Mouse (Mus musculus) telencephalon, adult 2 months (tissue): ENCODE results near the gene Lgmn.
A peak's percentile ranks its signal among the peaks of the same experiment; 100 is the strongest.

Experiments
- DNase-seq: peaks from one replicate; pipeline ENCODE4 v3.0.0-alpha.2; 2011; ENCODE audit warnings: low read depth, low spot score

Gene Lgmn

DNA sequence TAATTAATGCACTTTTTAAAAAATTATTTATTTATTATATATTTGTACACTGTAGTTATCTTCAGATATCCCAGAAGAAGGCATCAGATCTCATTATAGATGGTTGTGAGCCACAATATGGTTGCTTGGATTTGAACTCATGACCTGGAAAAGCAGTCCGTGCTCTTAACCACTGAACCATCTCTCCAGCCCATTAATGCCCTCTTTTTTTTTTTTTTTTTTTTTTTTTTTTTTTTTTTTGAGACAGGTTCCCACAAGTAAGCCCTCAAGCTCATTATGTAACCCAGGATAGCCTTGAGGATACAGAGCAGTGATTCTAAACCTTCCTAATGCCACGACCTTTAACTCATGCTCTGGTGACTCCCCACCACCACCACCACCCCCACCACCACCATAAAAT lies 48.5 kb downstream of the Lgmn start:
- DNase-seq, result no peak

DNA sequence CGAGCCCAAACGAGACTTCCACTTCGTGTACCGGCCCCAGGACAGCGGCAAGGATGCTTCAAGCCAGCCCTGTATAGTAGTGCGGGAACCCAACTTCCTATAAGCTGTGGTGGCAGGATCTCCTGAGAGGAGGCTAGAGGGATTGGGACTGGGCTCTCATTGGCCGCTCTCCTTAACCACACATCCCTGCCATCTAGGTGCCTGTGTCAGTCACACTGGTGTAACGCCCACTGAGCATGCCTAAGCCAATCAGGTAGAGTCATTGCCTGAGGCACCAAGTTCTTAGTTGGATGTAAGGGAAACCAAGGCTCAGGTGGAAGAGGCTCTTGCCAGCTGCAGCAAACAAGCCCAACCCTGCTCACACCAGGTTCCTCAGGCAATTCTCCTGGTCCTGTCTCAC lies 49.6 kb downstream of the Lgmn start:
- no peak for DNase-seq

DNA sequence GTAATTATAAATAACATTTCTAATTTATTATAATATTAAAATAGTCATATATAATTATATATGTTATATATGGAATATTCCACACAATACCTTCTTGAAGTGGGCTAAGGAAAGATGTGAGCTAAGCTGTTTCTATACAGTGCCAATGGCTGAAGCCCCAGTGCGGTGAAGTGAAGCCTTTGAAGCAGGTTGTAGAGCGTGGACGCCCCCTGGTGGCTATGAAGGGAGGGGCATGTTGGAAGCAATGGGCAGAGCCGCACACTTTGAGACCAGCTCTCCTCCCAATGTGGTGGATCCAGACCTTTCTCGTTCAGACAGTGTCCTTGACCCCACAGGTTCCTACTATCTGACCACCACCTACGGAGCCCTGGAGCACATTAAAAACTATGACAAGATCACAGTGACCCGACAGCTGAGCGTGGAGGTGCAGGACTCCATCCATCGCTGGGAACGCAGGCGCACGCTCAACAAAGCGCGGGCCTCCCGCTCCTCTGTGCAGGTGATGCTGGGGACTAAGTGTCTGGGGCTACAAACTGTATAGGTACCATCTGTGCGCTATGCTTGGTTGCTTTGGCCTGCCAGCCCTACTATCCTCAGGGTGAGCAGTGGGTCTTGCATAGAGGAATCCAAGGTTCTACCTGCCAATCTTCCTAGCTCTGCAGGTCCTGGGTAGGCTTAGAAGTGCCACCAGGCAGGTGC lies 52.2 kb downstream of the Lgmn start:
- DNase-seq, result peak; percentile 49

DNA sequence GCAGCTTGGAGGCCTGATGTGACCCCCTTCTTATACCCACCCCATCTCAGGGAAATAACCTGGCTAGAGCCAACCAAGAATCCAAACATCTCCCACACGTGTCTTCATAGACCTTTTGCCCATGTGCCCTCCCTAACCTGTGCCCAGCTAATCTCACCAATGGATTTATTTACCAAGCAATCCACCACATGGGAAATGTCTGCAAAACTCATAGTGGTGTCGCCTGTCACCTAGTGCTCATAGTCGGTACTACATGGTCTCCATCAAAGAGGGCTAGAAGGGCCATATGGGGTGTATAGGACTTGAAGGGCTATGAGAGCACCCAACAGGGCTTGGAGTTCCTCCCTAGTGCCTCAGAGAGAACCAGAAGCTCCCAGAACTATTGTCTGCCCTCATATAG lies 54.8 kb downstream of the Lgmn start:
- DNase-seq, result no peak

DNA sequence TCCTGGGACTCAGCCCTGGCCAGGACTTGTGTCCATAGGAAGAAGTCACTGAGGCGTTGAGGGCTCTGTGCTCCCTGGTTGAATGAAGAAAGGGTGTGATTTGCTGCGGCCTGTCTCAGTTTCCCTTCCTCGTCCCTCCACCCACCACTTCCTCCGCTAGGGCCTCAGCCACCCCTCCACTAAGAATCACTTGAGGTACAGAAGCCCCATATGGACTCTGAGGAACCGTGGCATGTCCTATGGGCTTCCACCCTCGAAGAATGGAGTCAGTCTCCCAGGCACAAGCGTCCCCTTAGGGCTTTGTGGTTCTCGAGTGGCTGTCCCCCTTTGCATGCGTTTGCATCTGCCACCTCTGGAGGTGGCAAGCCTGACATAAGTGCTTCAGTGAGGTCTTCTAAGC lies 56.3 kb downstream of the Lgmn start:
- DNase-seq, result no peak

DNA sequence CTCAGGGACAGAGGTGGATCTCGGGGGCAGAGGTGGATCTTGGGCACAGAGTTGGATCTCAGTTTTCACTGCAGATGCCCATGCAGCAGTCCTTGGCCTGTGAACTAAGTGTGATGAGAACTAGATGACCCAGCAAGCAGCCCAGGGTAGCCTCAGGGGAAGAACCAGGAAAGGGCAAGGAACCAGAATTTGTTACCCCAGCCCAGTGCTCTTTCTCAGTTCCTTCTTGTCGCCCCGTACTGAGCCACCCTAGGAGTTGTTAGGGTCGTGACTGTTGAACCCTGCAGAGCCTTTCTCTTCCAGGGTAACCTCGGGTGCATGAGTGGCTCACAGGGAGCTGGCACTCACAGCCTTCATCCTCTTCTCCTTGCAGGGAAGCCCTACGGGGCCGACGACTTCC lies 57.4 kb downstream of the Lgmn start:
- DNase-seq, result no peak

DNA sequence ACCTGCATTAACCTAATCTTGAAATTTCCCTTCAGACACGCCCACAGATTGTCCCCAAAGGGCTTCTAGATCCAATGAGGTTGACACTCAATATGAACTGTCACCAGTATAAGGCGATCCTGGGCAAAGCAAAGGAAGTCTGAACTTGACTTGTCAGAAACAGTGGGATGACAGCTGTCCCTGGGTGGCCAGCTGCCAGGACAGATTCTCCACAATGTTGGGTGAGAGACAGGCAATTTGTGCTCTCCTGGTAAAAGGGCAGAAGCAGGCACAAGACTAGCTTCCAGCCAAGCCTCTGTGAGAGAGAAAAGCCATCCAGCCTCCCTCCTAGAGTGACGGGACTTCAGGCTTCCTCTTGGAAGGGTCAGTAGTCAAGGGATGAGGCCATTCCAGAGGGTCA lies 67.3 kb downstream of the Lgmn start:
- no peak for DNase-seq

DNA sequence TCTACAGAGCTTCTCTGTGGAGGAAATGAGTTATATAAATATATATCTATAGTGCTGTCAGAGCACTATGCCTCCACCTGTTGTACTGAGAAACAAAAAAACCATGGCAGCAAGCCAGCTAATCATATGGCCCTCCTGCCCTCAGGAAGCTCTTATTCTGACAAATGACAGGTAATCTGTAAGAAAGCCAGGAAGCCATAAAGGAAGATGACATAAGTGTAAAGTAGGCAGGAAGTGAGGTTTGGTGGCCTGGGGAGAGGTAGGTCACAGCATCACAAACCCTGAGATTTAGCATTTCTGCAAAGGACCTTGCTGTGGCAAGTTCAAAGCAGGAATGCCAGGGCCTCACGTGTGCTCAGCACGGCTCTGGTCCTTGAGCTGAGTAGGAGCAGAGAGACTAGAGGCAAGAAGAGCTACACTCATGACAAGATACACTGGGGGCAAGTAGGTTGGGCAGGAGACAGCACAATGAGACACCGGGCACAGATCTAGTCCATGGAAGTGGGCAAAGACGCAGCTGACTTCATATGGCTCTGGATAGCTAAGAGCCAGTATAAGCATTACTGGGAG lies 68.6 kb downstream of the Lgmn start:
- no peak for DNase-seq

DNA sequence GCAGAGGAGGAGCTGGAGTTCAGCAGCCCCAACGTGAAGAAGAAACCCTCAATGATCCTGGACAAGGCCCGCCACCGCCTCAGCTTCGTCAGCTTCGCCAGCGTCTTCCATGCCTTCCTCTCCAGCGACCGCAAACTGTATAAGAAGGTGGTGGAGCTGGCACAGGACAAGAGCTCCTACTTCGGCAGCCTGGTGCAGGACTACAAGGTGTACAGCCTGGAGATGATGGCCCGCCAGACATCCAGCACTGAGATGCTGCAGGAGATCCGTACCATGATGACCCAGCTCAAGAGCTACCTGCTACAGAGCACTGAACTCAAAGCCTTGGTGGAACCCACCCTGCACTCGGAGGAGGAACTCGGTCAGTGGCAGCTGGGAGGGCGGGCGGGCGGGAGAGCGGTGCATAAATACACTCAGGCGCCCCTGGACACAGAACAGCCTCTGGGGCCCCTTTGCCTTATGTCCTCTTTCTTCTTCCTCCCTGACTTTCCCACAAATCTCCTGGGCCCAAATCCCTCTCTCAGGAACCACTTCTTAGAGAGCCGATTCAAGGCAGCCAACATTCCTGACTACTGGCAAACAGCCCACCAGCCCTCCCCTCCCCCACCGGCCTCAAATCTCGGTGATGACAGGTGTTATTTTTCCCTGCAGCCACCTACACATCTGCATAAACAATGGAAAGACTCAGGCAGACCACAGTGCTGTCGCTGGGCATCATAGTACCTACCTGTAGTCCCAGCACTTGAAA lies 70.0 kb downstream of the Lgmn start:
- DNase-seq, result no peak

DNA sequence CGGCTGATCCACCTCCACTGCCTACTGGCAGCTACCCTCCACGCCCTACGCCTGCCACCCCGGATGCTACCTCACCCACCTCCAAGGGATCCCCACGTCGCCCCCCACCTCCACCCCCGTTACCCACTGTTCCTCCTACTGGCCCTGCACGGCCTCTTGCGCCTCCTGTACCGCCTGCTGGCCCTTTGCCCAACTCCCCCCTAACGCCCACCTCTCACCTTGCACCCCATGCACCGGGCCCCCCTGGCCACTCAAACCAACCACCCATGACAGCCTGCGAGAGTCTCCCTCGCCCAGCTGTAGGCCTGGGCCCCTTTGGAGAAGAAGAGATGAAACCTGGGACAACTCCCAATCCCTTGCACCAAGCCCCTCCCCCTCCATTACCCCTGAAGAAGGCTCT lies 71.1 kb downstream of the Lgmn start:
- DNase-seq, result no peak

DNA sequence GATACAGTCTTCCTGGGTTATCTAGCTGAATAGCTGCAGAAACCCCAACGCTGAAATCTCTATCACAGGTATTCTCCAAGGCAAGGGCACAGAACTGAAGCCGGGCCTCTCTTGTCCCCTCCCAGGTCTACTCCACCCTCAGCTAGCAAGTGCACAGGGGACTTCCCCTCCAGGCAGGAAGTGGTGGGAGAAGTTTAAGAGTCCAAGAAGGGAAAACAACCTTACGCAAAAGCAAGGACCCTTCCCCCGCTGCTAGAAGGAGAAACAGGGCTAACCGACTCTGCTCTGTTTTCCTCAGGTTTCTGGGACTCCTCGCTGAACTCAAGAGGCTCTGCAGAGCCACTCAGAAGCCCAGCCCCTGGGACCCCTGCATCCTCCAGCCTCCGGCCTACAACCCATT lies 71.5 kb downstream of the Lgmn start:
- no peak for DNase-seq

DNA sequence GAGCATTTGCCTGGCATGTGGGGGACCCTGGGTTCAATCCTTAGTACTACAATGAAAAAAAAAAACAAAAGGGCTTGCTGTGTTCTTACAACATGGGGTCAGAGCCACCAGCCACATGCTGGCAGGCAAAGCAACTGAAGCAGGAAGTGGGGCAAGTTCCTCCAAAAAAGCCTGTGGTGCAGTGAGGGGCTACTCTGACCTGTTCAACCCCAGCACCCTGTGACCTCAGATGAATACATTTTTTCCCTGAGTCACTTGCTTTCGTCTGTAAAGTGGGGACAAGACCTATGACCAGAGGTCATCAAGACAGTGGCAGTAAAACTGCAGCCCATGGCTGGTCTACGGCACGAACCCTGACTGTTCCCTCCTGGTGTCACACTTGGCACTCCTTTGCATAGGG lies 72.5 kb downstream of the Lgmn start:
- no peak for DNase-seq

DNA sequence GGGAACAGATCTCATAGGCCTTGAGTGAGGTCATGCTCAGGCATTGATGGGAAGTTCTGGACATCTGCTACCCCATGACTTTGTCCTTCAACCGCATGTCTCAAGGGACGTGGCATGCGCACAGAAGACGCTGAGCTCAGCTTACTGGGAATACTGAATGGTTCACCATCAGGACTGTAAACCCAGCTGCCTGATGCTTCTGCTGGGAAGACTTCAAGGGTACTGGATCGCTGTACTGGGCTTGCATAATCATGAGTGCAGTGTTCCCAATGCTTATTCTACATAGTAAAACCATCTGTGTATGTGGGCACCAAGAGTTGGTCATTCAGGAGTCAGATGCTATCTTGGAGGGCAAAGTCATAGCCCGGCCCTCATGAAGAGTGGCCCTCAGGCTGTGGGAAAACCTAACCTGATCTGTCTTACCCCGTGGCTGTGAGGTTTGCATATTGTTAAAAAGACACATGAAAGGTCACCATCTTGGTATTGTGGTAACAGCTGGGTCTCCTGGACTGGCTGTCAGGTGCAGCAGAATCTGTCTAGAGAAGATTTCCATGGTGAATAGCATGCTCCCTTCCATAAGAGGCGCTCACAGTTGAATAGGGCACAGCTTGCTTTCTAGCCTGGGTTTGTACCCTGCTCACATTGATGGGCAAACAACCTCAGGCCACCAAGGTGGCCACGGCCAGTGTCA lies 73.3 kb downstream of the Lgmn start:
- no peak for DNase-seq

DNA sequence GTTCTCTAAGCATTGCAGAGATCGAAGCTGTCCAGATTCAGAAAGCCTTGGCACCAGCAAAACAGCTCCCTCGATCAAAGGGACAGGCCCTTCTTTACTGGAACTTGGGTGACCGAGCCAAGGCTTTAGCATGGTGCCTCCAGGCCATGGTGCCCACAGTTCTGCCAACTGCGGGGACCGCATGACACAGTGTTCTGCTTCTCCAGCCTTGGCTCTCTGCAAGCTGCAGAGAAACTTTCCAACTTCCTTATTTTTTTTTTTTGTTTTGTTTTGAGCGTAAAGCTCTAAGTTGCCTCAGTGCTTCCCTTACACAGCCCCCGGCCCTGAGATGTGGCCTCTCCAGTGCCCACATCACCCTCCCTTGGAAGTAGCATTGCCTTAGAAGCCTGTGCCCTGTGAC lies 74.6 kb downstream of the Lgmn start:
- DNase-seq, result no peak

DNA sequence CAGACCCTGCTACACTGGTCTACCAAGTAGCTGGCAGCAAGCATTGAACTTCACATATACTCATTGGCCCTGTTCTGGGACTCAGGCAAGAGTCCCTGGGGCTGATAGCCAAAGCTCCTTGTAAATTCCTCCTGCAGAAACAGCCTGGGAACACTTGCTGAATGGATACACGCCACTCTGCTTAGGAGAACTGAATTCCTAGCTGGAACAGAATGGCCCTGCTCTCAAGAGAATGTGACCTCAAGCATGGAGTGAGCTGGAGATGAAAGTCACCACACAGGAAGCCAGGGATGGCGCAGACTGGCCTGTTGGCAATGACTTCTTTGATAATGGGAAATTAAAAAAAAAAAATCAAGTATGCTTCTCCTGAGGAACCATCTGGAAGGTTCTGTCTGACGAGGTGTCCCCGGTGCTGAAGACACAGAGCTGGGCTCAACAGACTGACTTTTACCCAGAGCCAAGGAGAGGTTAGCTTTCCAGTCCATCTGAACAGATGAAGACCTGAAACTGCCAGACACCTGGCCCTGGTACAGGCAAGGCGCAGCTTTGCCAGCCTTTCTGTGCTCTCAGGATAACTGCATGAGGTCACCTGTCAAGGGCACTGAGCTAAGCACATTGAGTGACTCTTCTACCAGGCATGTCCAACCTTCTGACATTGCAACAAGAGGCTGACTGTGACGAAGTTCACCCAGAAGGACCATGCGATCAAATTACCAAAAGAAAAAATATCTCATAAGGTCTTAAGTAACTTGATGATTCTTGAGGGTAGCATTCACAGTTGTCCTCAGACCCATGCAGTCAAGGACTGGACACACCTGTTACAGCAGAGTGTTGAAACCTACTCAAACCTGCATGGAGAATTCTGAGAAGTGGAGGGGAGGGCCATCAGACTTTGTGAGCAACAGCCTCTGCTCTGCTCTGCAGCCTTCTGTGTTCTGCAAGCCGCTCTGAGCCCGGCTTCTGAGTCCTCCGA lies 78.1 kb downstream of the Lgmn start:
- DNase-seq, result no peak

DNA sequence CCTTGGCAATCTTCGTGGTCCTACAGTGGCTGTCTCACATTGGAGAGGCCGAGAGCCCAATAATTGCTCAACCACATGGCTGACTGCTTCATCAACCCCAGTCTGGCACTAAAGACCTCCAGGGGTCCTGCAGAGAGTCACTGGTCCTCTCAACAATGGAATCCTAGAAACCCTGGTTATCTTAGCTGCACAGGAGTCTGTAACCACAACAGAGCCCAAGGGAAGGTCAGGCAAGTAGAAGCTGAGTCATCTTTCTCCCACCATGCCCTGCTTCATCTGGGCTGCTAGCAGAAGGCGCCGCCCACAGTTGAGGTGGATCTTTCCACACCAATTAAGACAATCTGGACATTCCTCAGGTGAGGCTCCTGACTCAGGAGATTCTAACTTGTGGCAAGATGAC lies 80.2 kb downstream of the Lgmn start:
- DNase-seq, result no peak

DNA sequence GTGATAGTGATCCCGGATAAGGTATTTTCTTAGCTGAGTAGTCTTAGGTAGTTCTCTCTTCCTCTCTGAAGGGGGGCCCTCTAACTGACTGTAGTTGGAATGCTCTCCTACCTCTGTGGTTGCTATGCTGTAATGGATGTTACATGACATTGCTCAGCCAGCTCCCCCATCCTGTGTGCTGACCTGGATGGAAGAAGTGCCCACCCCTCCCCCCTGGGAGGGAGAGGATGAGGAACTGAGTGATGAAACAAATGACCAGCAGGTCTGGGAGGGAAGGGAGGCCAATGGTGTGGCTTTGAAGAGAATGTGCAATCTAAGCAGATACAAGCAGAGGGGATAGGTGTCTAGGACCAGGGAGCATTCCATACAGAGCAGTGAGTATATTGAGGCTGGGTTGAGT lies 82.8 kb downstream of the Lgmn start:
- no peak for DNase-seq

DNA sequence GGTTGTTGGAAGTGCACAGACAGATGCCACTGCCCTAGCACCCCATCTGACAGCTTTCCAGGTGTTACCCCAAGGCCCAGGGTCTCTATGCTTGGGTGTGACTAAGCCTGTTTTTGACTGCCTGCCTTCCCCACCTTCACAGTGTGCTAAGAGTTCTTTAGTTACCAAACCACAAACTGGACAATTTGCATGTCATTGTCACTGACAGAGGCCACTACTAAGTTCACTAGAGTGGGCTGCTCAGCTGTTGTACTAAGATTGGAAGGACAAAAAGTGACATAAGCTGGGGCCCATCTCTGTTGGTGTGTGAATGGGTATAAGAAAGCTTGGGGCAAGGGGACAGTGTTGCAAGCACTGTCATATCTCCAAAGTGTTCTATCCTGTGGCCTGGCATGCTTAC lies 83.8 kb downstream of the Lgmn start:
- no peak for DNase-seq

DNA sequence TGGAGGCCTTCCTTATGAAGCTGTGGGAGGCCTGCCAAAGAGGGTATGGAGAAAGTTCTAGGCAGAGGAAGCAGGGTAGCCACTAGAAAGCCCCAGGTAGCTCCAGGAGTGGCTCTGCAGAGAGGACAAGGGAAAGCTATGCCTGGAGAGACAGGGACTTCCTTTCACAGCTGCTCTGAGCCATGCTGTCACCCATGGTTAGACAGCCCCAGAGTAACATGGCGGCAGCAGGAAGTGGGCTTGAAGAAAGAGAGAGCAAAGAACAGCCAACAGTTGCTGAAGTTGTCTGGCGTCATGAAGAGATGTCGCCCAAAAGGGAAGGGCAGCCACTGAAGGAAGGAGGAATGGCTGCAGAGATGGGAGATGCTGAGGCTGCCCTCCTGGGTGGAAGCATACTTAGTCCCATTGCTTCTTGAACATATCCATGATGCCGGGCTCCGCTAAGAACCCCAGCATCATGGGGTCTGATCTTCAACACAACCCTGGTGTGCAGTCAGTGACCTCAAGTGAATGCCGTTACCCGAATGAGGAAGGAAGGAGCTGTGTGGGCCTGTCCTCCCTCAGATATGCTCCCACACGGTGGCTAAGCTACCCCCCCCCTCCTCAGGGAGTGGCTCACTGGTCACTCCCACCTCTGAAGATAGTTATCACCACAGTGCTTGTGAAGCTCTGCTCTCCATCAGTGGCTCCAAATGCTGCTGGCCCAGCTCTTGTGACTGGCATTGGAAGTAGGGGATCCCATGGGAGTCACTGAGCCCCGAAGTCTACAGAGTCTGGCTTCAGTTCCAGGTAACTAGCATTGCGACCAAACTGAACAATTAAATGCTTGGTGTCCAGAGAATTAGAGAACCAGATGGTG lies 85.3 kb downstream of the Lgmn start:
- DNase-seq, result no peak

DNA sequence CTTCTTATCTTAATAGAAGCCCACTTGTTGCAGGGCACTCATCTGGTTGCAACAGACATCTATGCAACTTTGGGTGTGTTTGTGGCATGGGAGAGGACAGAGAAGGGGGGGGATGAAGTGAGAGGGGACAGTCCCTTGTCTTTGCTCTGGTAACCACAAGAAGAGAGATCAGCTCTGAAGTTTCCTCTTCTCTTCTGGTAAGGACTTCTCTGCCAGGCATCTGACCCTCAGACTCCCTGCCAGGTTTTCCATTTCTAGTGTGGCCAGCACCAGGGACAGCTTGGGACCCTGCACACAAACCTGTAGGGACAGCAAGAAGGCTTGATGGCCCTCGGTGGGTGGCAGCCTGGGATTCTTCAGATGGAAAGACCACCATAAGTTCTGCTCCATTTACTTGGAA lies 88.6 kb downstream of the Lgmn start:
- DNase-seq, result no peak

DNA sequence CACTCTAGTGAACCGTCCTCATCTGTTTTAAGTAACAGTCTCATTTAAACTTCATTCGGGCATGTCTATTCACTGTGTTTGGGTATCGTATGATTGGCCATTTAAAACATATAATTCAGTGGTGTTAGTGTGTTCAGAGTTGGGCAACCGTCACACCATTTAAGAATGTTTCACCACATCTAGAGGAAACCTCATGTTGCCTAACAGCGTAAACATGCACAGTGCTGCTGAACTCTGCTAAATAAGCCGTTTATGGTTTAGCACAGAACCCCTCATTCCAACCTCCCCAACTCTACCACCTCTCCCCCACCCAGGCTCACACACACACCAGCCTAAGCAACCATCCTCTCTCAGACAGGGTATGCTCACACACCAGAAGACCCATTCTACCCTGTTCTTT lies 91.2 kb downstream of the Lgmn start:
- no peak for DNase-seq
